Mouse (Mus musculus) heart, postnatal 0 days (tissue): ENCODE measurements around the gene Vil1. TPM values are rescaled to one million over a fixed set of nuclear protein-coding genes. Genes with fewer than 3 reads are reported as not detected.

ENCODE experiments used
- ATAC-seq: fragments of 200-750 bp; cut with Nextera tagmentation; 2 replicates; pipeline ENCODE4 v1.8.0; 2017; ENCODE audit warnings: low read depth, moderate number of reproducible peaks, moderate library complexity; ENCODE audit not compliant: insufficient read depth
- DNase-seq: peaks from one replicate; pipeline ENCODE4 v3.0.0-alpha.2; 2016; ENCODE audit warnings: low spot score
- H3K27ac ChIP-seq: fragments of 300-500 bp; sonication (generic); 2 replicates; pipeline ENCODE4 v1.5.1; 2014; ENCODE audit warnings: low read depth, mild to moderate bottlenecking
- H3K27me3 ChIP-seq: fragments of 300-500 bp; sonication (generic); 2 replicates; pipeline ENCODE4 v1.6.1; 2014; ENCODE audit warnings: low read length, mixed read lengths; ENCODE audit not compliant: control insufficient read depth, insufficient read depth
- H3K36me3 ChIP-seq: fragments of 300-500 bp; sonication (generic); replicated peaks from 2 replicates; pipeline ENCODE4 v1.6.1; 2014; ENCODE audit warnings: low read length, mixed read lengths; ENCODE audit not compliant: control insufficient read depth, insufficient read depth
- H3K4me1 ChIP-seq: fragments of 300-500 bp; sonication (generic); 2 replicates; pipeline ENCODE4 v1.6.1; 2014; ENCODE audit warnings: antibody characterized with exemption; ENCODE audit not compliant: control insufficient read depth, insufficient read depth
- H3K4me2 ChIP-seq: fragments of 300-500 bp; sonication (generic); 2 replicates; pipeline ENCODE4 v1.6.1; 2014; ENCODE audit warnings: low read depth, mild to moderate bottlenecking, low read length, moderate library complexity
- H3K4me3 ChIP-seq: fragments of 300-500 bp; sonication (generic); 2 replicates; pipeline ENCODE4 v1.5.1; 2014; ENCODE audit warnings: low read depth, low read length
- H3K9ac ChIP-seq: fragments of 300-500 bp; sonication (generic); replicated peaks from 2 replicates; pipeline ENCODE4 v1.6.1; 2014; ENCODE audit warnings: low read depth, low read length, mixed read lengths
- H3K9me3 ChIP-seq: fragments of 300-500 bp; sonication (generic); replicated peaks from 2 replicates; pipeline ENCODE4 v1.6.1; 2016; ENCODE audit warnings: low read length; ENCODE audit not compliant: control insufficient read depth
- CTCF ChIP-seq: IDR thresholded peaks from 2 replicates; pipeline ENCODE4 v1.5.1; 2016; ENCODE audit warnings: antibody characterized with exemption, control low read depth, low read depth
- EP300 ChIP-seq: IDR thresholded peaks from 2 replicates; pipeline ENCODE4 v1.6.1; 2016; ENCODE audit warnings: antibody characterized with exemption, low read depth
- WGBS: fragments of 180-500 bp; shearing (Covaris S2); extraction: QIAGEN DNeasy Blood & Tissue Kit; methylation state at CpG from one replicate; pipeline ENCODE4 v1.1.7; 2014; 5-methylcytosine and 5-hydroxymethylcytosine counted together
- polyA plus RNA-seq: library from polyadenylated mRNA; unstranded; fragments of >200 nt; fragmentation: Nextera tagmentation; extraction: Ambion mirVana; gene quantifications from 2 replicates; pipeline ENCODE4 v1.2.1, GENCODE M21; 2015
- total RNA-seq: library from RNA; depleted of rRNA; stranded (reverse); fragments of >200 nt; gene quantifications from 2 replicates; pipeline ENCODE4 v1.2.3, GENCODE M21; 2014; ENCODE audit warnings: low replicate concordance

Gene Vil1
- total and polyA plus RNA-seq, 2 experiments from 2014 or later = 0.36 TPM; not detected in 1

DNA sequence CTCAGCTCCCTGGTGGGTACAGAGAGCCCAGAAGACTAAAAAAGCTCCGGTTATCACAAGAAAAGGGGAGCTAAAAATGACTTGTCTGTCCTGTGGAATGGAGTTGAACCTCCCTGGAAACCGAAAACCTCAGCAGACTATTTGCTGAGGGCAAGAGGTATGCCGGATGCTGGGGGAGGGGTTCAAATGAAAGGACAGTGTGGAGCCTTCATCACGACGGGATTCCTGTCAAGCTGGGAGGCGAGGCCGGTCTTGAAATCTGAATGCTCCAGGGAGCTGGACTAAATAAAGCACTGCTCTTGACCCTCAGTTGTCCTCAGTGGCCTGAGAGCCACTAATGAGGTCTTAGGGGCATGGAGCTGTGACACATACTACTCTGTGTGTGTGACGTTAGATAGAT is 14.0 kb downstream of the Vil1 start:
- no peak for DNase-seq
- 21% methylated on average over 8 of the region's 8 CpGs for WGBS
- Histone ChIP-seq H3K9me3 (no peaks in the 10 kb centered on the region), H3K4me3 (no peak overlapping the region), H3K4me2 (no peak overlapping the region), H3K9ac (no peak overlapping the region), H3K27me3 (no peaks in the 10 kb centered on the region), H3K36me3 (no peaks in the 10 kb centered on the region), H3K4me1 (peaks cover 7% of the 10 kb centered on the region; the same call in 1 of the 2 replicates), H3K27ac (no peak overlapping the region)
- ATAC-seq = no peak
- TF ChIP-seq EP300 (no peak), CTCF (no peak)

GRCm38 (mm10) chr1:74425845-74426244 is 16.7 kb downstream of the Vil1 start:
- TF ChIP-seq EP300 (no peak), CTCF (no peak)

GRCm38 (mm10) chr1:74433220-74433619 is 24.0 kb downstream of the Vil1 start:
- no peak overlapping the region for H3K4me2 ChIP-seq
- H3K9me3 ChIP-seq = no peaks in the 10 kb centered on the region
- no peak overlapping the region for H3K4me3 ChIP-seq
- H3K9ac ChIP-seq = no peak overlapping the region
- peaks cover 15% of the 10 kb centered on the region; the same call in 1 of the 2 replicates for H3K36me3 ChIP-seq
- no peak overlapping the region for H3K27ac ChIP-seq
- H3K4me1 ChIP-seq = no peaks in the 10 kb centered on the region
- TF ChIP-seq EP300 (no peak), CTCF (no peak)
- H3K27me3 ChIP-seq = no peaks in the 10 kb centered on the region
- DNase-seq = no peak
- no peak for ATAC-seq
- 49% methylated on average over 6 of the region's 6 CpGs for WGBS

More at GRCm38 (mm10) chr1:74425845-74426244, 16.7 kb downstream of the Vil1 start:
- Histone ChIP-seq H3K27me3 (no peaks in the 10 kb centered on the region), H3K9ac (no peak overlapping the region), H3K9me3 (no peaks in the 10 kb centered on the region), H3K4me3 (no peak overlapping the region), H3K4me1 (no peaks in the 10 kb centered on the region), H3K36me3 (no peaks in the 10 kb centered on the region), H3K27ac (no peak overlapping the region), H3K4me2 (no peak overlapping the region)
- WGBS = 52% methylated on average over 7 of the region's 7 CpGs
- no peak for ATAC-seq
- DNase-seq = no peak

DNA sequence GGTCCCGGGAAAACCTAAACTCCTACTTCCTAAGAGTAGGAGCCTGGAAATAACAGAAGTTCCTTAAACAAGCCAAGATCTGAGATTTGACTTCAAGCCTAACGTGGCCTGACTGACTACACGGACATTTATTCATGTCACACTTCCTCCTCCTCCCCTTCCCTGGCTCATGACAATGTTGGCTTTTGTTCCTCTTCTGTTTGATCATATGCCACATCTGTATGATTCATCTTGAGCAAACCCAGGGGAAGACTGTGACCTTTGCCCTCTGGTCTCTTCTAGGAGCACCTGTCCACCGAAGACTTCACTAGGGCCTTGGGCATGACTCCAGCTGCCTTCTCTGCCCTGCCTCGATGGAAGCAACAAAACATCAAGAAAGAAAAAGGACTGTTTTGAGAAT is 25.4 kb downstream of the Vil1 start:
- H3K36me3 ChIP-seq = peaks cover 28% of the 10 kb centered on the region
- no peak overlapping the region for H3K4me2 ChIP-seq
- H3K9me3 ChIP-seq = no peaks in the 10 kb centered on the region
- no peaks in the 10 kb centered on the region for H3K27me3 ChIP-seq
- no peak overlapping the region for H3K4me3 ChIP-seq
- H3K27ac ChIP-seq = no peak overlapping the region
- no peak overlapping the region for H3K9ac ChIP-seq
- ATAC-seq (no peak), DNase-seq (no peak)
- H3K4me1 ChIP-seq = no peaks in the 10 kb centered on the region
- 58% methylated on average over 5 of the region's 5 CpGs for WGBS
- no peak for TF ChIP-seq CTCF
- TF ChIP-seq EP300 = no peak

GRCm38 (mm10) chr1:74435563-74435962 is 26.4 kb downstream of the Vil1 start:
- ATAC-seq (no peak), DNase-seq (no peak)
- Histone ChIP-seq H3K4me1 (no peaks in the 10 kb centered on the region), H3K36me3 (peaks cover 37% of the 10 kb centered on the region), H3K9me3 (no peaks in the 10 kb centered on the region), H3K9ac (no peak overlapping the region), H3K4me2 (no peak overlapping the region), H3K4me3 (no peak overlapping the region), H3K27me3 (no peaks in the 10 kb centered on the region), H3K27ac (no peak overlapping the region)
- TF ChIP-seq EP300 (no peak), CTCF (no peak)
- WGBS = 72% methylated on average over 6 of the region's 6 CpGs

GRCm38 (mm10) chr1:74437702-74438427 is 28.7 kb downstream of the Vil1 start:
- H3K9ac ChIP-seq = no peak overlapping the region
- H3K4me1 ChIP-seq = no peaks in the 10 kb centered on the region
- WGBS = 48% methylated on average over 8 of the region's 8 CpGs
- no peaks in the 10 kb centered on the region for H3K9me3 ChIP-seq
- no peak for TF ChIP-seq EP300
- no peak for TF ChIP-seq CTCF
- H3K4me2 ChIP-seq = no peak overlapping the region
- ATAC-seq (peak; percentile 79), DNase-seq (peak; percentile 74)
- no peak overlapping the region for H3K4me3 ChIP-seq
- no peaks in the 10 kb centered on the region for H3K27me3 ChIP-seq
- no peak overlapping the region for H3K27ac ChIP-seq
- peaks cover 56% of the 10 kb centered on the region for H3K36me3 ChIP-seq
